Mouse (Mus musculus) forebrain, embryonic 11.5 days (tissue): ENCODE results near the gene Recql5. TPM values are rescaled to one million over a fixed set of nuclear protein-coding genes. Genes with fewer than 3 reads are reported as not detected.

Experiments used
- ATAC-seq: fragments of 200-750 bp; cut with Nextera tagmentation; replicated peaks from 2 replicates; pipeline ENCODE4 v1.8.0; 2017; ENCODE audit warnings: moderate TSS enrichment; ENCODE audit not compliant: low FRiP score
- DNase-seq: peaks from one replicate; pipeline ENCODE4 v3.0.0-alpha.2; 2017; ENCODE audit warnings: low spot score
- H3K27ac ChIP-seq: fragments of 300-500 bp; sonication (generic); 2 replicates; pipeline ENCODE4 v1.5.1; 2014; ENCODE audit warnings: low read depth, low read length
- H3K27me3 ChIP-seq: fragments of 300-500 bp; sonication (generic); 2 replicates; pipeline ENCODE4 v1.6.1; 2014; ENCODE audit warnings: mild to moderate bottlenecking, low read length, mixed read lengths; ENCODE audit not compliant: control insufficient read depth, insufficient read depth
- H3K36me3 ChIP-seq: fragments of 300-500 bp; sonication (generic); 2 replicates; pipeline ENCODE4 v1.6.1; 2014; ENCODE audit warnings: mild to moderate bottlenecking, low read length, moderate library complexity, mixed read lengths; ENCODE audit not compliant: control insufficient read depth, insufficient read depth
- H3K4me1 ChIP-seq: fragments of 300-500 bp; sonication (generic); replicated peaks from 2 replicates; pipeline ENCODE4 v1.6.1; 2014; ENCODE audit warnings: low read length, mixed read lengths; ENCODE audit not compliant: control insufficient read depth, insufficient read depth
- H3K4me2 ChIP-seq: fragments of 300-500 bp; sonication (generic); 2 replicates; pipeline ENCODE4 v1.6.1; 2014; ENCODE audit warnings: low read depth, mild to moderate bottlenecking, low read length, moderate library complexity, mixed read lengths; ENCODE audit not compliant: severe bottlenecking
- H3K4me3 ChIP-seq: fragments of 300-500 bp; sonication (generic); 2 replicates; pipeline ENCODE4 v1.5.1; 2014; ENCODE audit warnings: low read depth, low read length
- H3K9ac ChIP-seq: fragments of 300-500 bp; sonication (generic); 2 replicates; pipeline ENCODE4 v1.6.1; 2014; ENCODE audit warnings: low read length
- H3K9me3 ChIP-seq: fragments of 300-500 bp; sonication (generic); 2 replicates; pipeline ENCODE4 v1.6.1; 2016; ENCODE audit warnings: low read length, mixed read lengths; ENCODE audit not compliant: control insufficient read depth
- WGBS: fragments of 180-500 bp; shearing (Covaris S2); extraction: QIAGEN DNeasy Blood & Tissue Kit; methylation state at CpG from one replicate; pipeline ENCODE4 v1.1.7; 2014; 5-methylcytosine and 5-hydroxymethylcytosine counted together
- polyA plus RNA-seq: library from polyadenylated mRNA; unstranded; fragments of >200 nt; fragmentation: Nextera tagmentation; extraction: Ambion mirVana; gene quantifications from 2 replicates; pipeline ENCODE4 v1.2.1, GENCODE M21; 2014

The Recql5 gene
- polyA plus RNA-seq, 1 experiment from 2014 or later: 28.3 TPM

GRCm38 (mm10) chr11:115948316-115948715, 15.0 kb upstream of the Recql5 start:
- Histone ChIP-seq H3K4me2 (no peak overlapping the region), H3K27ac (no peak overlapping the region), H3K9me3 (no peaks in the 10 kb centered on the region), H3K9ac (no peak overlapping the region), H3K4me1 (no peaks in the 10 kb centered on the region), H3K27me3 (no peaks in the 10 kb centered on the region), H3K4me3 (no peak overlapping the region), H3K36me3 (no peaks in the 10 kb centered on the region; the same call in 1 of the 2 replicates)
- 95% methylated on average over 9 of the region's 9 CpGs for WGBS
- ATAC-seq: no peak
- no peak for DNase-seq

- no peaks in the 10 kb centered on the region; the same call in 1 of the 2 replicates for H3K36me3 ChIP-seq
- H3K4me1 ChIP-seq: no peaks in the 10 kb centered on the region
- H3K4me2 ChIP-seq: no peak overlapping the region
- no peak overlapping the region for H3K4me3 ChIP-seq
- no peak for ATAC-seq
- no peak overlapping the region for H3K9ac ChIP-seq
- no peaks in the 10 kb centered on the region for H3K27me3 ChIP-seq
- H3K27ac ChIP-seq: no peak overlapping the region
- DNase-seq: no peak
- WGBS: 92% methylated on average over 9 of the region's 9 CpGs
- no peaks in the 10 kb centered on the region for H3K9me3 ChIP-seq
These were observed 13.0 kb upstream of the Recql5 start for GRCm38 (mm10) chr11:115946221-115946828.

DNA sequence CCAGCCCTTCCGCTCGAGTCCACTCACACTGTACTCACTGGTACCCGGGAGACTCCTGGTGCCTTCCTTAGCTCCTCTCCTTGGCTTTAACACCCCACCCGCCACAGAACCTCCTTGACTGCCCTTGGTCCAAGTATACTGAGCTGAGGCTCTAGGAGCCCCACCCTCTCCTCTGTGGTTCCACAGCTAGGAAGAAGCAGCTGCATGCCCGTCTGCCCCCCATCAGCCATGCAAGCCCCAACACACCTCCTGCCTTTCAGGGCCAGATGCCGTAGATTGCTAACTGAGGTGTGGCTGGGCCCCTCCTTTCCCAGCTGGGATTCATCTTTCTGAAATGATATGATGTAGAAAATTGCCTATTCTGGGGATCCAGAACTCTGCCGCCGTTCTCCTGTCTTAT, 12.0 kb upstream of the Recql5 start:
- 90% methylated on average over 8 of the region's 8 CpGs for WGBS
- no peak for ATAC-seq

GRCm38 (mm10) chr11:115941980-115942379, 8.7 kb upstream of the Recql5 start:
- H3K36me3 ChIP-seq: peaks cover 4% of the 10 kb centered on the region; the same call in 1 of the 2 replicates
- H3K4me2 ChIP-seq: no peak overlapping the region
- H3K4me3 ChIP-seq: no peak overlapping the region
- H3K9me3 ChIP-seq: no peaks in the 10 kb centered on the region
- DNase-seq: no peak
- no peaks in the 10 kb centered on the region for H3K27me3 ChIP-seq
- H3K4me1 ChIP-seq: no peaks in the 10 kb centered on the region
- no peak overlapping the region for H3K27ac ChIP-seq
- WGBS: 89% methylated on average over 7 of the region's 7 CpGs
- no peak overlapping the region for H3K9ac ChIP-seq
- ATAC-seq: no peak

More for the DNA sequence above, 12.0 kb upstream of the Recql5 start:
- Histone ChIP-seq H3K4me2 (no peak overlapping the region), H3K27ac (no peak overlapping the region), H3K9me3 (no peaks in the 10 kb centered on the region), H3K9ac (no peak overlapping the region), H3K27me3 (no peaks in the 10 kb centered on the region), H3K4me3 (no peak overlapping the region), H3K4me1 (no peaks in the 10 kb centered on the region), H3K36me3 (no peaks in the 10 kb centered on the region; the same call in 1 of the 2 replicates)
- DNase-seq: no peak

- no peaks in the 10 kb centered on the region for H3K27me3 ChIP-seq
These were observed 6.5 kb upstream of the Recql5 start for GRCm38 (mm10) chr11:115939690-115940329.

GRCm38 (mm10) chr11:115933747-115934110, 452 bp upstream of the Recql5 start:
- Histone ChIP-seq H3K27me3 (no peaks in the 10 kb centered on the region), H3K36me3 (0 out of 2 replicates have a peak, but pooled peaks cover 4% of the 10 kb centered on the region), H3K4me2 (peak overlapping the region; percentile 87), H3K4me3 (peak overlapping the region; percentile 97), H3K9ac (peak overlapping the region; percentile 91), H3K27ac (no peak overlapping the region), H3K9me3 (no peaks in the 10 kb centered on the region), H3K4me1 (peaks cover 14% of the 10 kb centered on the region)
- DNase-seq (no peak), ATAC-seq (peak; percentile 51; the same call in 1 of the 2 replicates)
- under 1% methylated on average over 16 of the region's 16 CpGs for WGBS

More at GRCm38 (mm10) chr11:115939690-115940329, 6.5 kb upstream of the Recql5 start:
- WGBS: 42% methylated on average over 6 of the region's 6 CpGs
- Histone ChIP-seq H3K9me3 (no peaks in the 10 kb centered on the region), H3K36me3 (peaks cover 4% of the 10 kb centered on the region; the same call in 1 of the 2 replicates), H3K4me2 (no peak overlapping the region), H3K4me1 (no peaks in the 10 kb centered on the region), H3K9ac (no peak overlapping the region), H3K4me3 (no peak overlapping the region), H3K27ac (no peak overlapping the region)
- ATAC-seq (no peak), DNase-seq (peak; percentile 71)

DNA sequence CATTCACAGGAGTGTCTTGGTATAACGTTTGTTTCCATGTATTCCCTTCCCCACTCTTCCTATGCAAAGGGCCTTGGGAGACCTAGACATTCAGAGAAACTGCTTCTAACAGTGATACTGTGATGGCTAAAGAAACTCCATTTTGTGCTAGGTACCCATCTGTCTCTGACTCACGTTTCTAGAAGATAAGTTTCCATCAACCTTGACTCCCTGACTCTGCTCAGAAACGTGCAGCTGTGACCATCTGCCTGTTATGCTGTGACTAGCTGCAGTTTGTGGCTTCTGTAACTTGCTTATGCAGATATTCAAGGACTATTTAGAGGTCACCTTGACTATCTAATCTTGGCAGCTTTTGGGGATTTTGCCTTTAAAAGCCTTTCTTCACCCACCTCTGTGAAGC, 2.0 kb downstream of the Recql5 start:
- no peaks in the 10 kb centered on the region for H3K9me3 ChIP-seq
- peaks cover 14% of the 10 kb centered on the region for H3K4me1 ChIP-seq
- ATAC-seq: no peak
- no peak overlapping the region for H3K4me3 ChIP-seq
- H3K9ac ChIP-seq: no peak overlapping the region
- H3K27me3 ChIP-seq: no peaks in the 10 kb centered on the region
- H3K27ac ChIP-seq: no peak overlapping the region
- WGBS: 79% methylated on average over 3 of the region's 3 CpGs
- no peak overlapping the region for H3K4me2 ChIP-seq
- no peaks in the 10 kb centered on the region for H3K36me3 ChIP-seq
- no peak for DNase-seq

DNA sequence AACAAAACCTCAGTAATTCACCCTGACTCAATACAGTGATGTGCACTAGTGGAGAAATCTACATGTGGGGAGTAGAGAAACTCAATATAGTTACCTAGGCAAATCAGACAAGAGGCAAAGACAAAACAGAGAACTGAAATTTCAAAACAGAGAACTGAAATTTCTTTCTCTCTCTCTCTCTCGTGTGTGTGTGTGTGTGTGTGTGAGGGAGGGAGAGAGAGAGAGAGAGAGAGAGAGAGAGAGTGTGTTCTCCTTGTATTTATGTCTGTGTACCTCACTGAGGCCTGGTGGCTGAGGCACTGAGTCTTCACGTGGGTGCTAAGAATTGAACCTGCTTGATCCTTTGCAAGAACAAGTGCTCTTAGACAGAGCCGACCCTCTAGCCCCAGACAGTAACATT, 3.5 kb downstream of the Recql5 start:
- 83% methylated on average over 2 of the region's 3 CpGs for WGBS
- no peak for ATAC-seq
- no peaks in the 10 kb centered on the region for H3K9me3 ChIP-seq
- H3K4me3 ChIP-seq: no peak overlapping the region
- no peak overlapping the region for H3K9ac ChIP-seq
- no peaks in the 10 kb centered on the region for H3K36me3 ChIP-seq
- H3K27me3 ChIP-seq: no peaks in the 10 kb centered on the region
- H3K4me1 ChIP-seq: peaks cover 14% of the 10 kb centered on the region
- DNase-seq: no peak
- no peak overlapping the region for H3K4me2 ChIP-seq
- no peak overlapping the region for H3K27ac ChIP-seq

DNA sequence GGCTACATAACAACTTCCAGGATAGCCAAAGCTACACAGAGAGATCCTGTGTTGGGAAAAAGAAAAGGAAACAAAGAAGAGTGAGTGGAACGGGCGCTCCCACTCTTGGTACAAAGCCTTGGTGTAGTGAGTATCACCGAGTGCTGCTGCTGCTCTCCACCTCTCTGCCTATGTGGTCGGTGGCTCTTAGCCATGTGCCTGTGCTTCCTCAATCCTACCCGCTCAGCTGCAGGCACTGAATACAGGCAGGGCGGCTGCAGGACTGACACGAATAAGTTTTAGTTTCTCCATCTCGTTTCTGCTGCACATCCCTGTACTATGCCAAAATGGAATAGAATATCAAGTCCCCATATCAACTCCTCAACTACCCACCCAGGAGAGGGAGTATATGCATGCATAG, 4.2 kb downstream of the Recql5 start:
- Histone ChIP-seq H3K27me3 (no peaks in the 10 kb centered on the region), H3K36me3 (no peaks in the 10 kb centered on the region), H3K4me1 (peaks cover 8% of the 10 kb centered on the region), H3K4me3 (no peak overlapping the region), H3K9me3 (no peaks in the 10 kb centered on the region), H3K9ac (no peak overlapping the region), H3K4me2 (no peak overlapping the region), H3K27ac (no peak overlapping the region)
- no peak for ATAC-seq
- WGBS: 90% methylated on average over 8 of the region's 8 CpGs
- no peak for DNase-seq
